Mouse (Mus musculus) small intestine, adult 2 months (tissue): Measurements from ENCODE around the gene Trpm6. TPM values are rescaled to one million over a fixed set of nuclear protein-coding genes. Genes with fewer than 3 reads are reported as not detected.

ENCODE experiments used
- H3K27ac ChIP-seq: fragments of 200-500 bp; 2 replicates; pipeline ENCODE4 v1.5.1; 2012; ENCODE audit warnings: low read depth, low read length, control low read depth, inconsistent platforms; ENCODE audit not compliant: insufficient read depth
- H3K27me3 ChIP-seq: fragments of 200-500 bp; 2 replicates; pipeline ENCODE4 v1.6.1; 2012; ENCODE audit warnings: mild to moderate bottlenecking, moderate library complexity, low read length, inconsistent platforms; ENCODE audit not compliant: control insufficient read depth, insufficient read depth
- H3K36me3 ChIP-seq: fragments of 200-500 bp; 2 replicates; pipeline ENCODE4 v1.6.1; 2012; ENCODE audit warnings: mild to moderate bottlenecking, low read length, control low read depth, inconsistent platforms; ENCODE audit not compliant: control insufficient read depth, insufficient read depth
- H3K4me1 ChIP-seq: fragments of 200-500 bp; 2 replicates; pipeline ENCODE4 v1.6.1; 2012; ENCODE audit warnings: low read length, inconsistent platforms, mixed read lengths; ENCODE audit not compliant: control insufficient read depth, insufficient read depth, insufficient read length
- H3K4me3 ChIP-seq: fragments of 200-500 bp; 2 replicates; pipeline ENCODE4 v1.5.1; 2012; ENCODE audit warnings: low read depth, mild to moderate bottlenecking, control low read depth, inconsistent platforms, low read length, moderate library complexity
- CTCF ChIP-seq: fragments of 200-500 bp; IDR thresholded peaks from 2 replicates; pipeline ENCODE4 v1.5.1; 2012; ENCODE audit warnings: low read depth, mild to moderate bottlenecking, control low read depth, inconsistent platforms, low read length, moderate library complexity, mixed read lengths; ENCODE audit not compliant: insufficient replicate concordance, insufficient read length; ENCODE audit errors: extremely low read depth
- POLR2A ChIP-seq: fragments of 200-500 bp; IDR thresholded peaks from 2 replicates; pipeline ENCODE4 v1.6.1; 2012; ENCODE audit warnings: low read depth, mild to moderate bottlenecking, control low read depth, inconsistent platforms, low read length, moderate library complexity
- WGBS: fragments of 180-500 bp; shearing (Covaris S2); methylation state at CpG from one replicate; pipeline ENCODE4 v1.1.7; 2018; 5-methylcytosine and 5-hydroxymethylcytosine counted together
- polyA plus RNA-seq: library from polyadenylated mRNA; depleted of rRNA; stranded (reverse); fragments of >200 nt; gene quantifications from 2 replicates; pipeline ENCODE4 v1.2.3, GENCODE M21; 2012

The Trpm6 gene
- polyA plus RNA-seq, 1 experiment = 0.29 TPM

- Histone ChIP-seq H3K27ac (no peak overlapping the region), H3K36me3 (no peaks in the 10 kb centered on the region), H3K4me3 (no peak overlapping the region), H3K4me1 (no peaks in the 10 kb centered on the region), H3K27me3 (no peaks in the 10 kb centered on the region)
- 53% methylated on average over 4 of the region's 4 CpGs for WGBS
- TF ChIP-seq CTCF (no peak), POLR2A (no peak)
These were observed 118.5 kb downstream of the Trpm6 start for GRCm38 (mm10) chr19:18868311-18868710.

GRCm38 (mm10) chr19:18872792-18873569 is 123.2 kb downstream of the Trpm6 start:
- 53% methylated on average over 6 of the region's 6 CpGs for WGBS
- no peak overlapping the region for H3K27ac ChIP-seq
- H3K27me3 ChIP-seq = no peaks in the 10 kb centered on the region
- no peaks in the 10 kb centered on the region for H3K4me1 ChIP-seq
- TF ChIP-seq POLR2A (no peak), CTCF (no peak)
- no peaks in the 10 kb centered on the region for H3K36me3 ChIP-seq
- no peak overlapping the region for H3K4me3 ChIP-seq

GRCm38 (mm10) chr19:18873709-18874644 is 124.2 kb downstream of the Trpm6 start:
- H3K36me3 ChIP-seq = no peaks in the 10 kb centered on the region
- WGBS = 64% methylated on average over 16 of the region's 16 CpGs
- TF ChIP-seq POLR2A (no peak), CTCF (no peak)
- H3K27me3 ChIP-seq = no peaks in the 10 kb centered on the region
- no peaks in the 10 kb centered on the region for H3K4me1 ChIP-seq
- H3K27ac ChIP-seq = no peak overlapping the region
- no peak overlapping the region for H3K4me3 ChIP-seq

- TF ChIP-seq POLR2A (no peak), CTCF (no peak)
- H3K4me1 ChIP-seq = no peaks in the 10 kb centered on the region
These were observed 129.5 kb downstream of the Trpm6 start for GRCm38 (mm10) chr19:18879264-18879663.

GRCm38 (mm10) chr19:18881162-18881561 is 131.4 kb downstream of the Trpm6 start:
- WGBS = 79% methylated on average over 5 of the region's 5 CpGs
- no peak overlapping the region for H3K27ac ChIP-seq
- no peak overlapping the region for H3K4me3 ChIP-seq
- H3K36me3 ChIP-seq = no peaks in the 10 kb centered on the region
- no peaks in the 10 kb centered on the region for H3K27me3 ChIP-seq
- no peak for TF ChIP-seq CTCF
- no peak for TF ChIP-seq POLR2A
- H3K4me1 ChIP-seq = no peaks in the 10 kb centered on the region

More at GRCm38 (mm10) chr19:18879264-18879663, 129.5 kb downstream of the Trpm6 start:
- H3K27me3 ChIP-seq = no peaks in the 10 kb centered on the region
- H3K27ac ChIP-seq = no peak overlapping the region
- H3K4me3 ChIP-seq = no peak overlapping the region
- no peaks in the 10 kb centered on the region for H3K36me3 ChIP-seq
- WGBS = 57% methylated on average over 4 of the region's 4 CpGs

DNA sequence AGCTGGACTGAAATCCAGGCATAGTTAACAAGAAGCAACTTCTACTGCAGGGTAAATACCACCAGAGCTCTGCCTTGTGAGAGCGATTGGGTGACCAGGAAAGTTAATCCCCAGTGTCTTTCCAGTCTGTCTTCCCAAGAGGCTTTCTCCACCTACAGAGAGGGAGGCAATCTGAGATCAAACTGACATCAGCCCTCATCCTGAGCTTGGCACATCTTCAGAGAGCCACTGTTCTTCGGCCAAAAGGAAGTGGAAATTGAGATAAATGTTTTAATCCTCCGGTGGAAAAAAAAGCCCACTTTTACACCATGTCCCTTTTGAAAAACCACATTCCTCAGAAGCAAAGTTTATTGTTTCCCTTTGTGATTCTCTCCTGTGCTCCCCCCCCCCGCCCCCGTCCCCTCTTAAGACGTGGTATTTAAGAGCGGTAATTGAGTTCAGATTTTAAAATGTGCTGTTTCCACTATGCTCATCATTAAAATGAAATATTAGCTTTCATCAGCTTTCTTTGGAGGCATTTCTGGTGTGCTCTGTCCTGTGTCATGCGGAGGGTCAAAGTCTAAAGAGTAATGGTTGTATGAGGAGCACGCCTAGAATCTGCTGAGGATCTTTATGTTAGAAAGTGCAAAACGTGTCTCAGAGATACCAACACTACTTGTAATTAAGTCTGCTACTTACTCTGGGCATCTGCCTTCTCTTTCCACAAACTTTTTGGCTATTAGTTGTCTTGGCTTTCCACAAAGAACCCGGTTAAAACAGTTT is 138.0 kb downstream of the Trpm6 start:
- H3K27me3 ChIP-seq = no peaks in the 10 kb centered on the region
- TF ChIP-seq CTCF = no peak
- TF ChIP-seq POLR2A = no peak
- no peak overlapping the region for H3K4me3 ChIP-seq
- H3K36me3 ChIP-seq = no peaks in the 10 kb centered on the region
- H3K27ac ChIP-seq = 0 out of 2 replicates have a peak overlapping the region, but pooled peaks have one; percentile 34
- WGBS = 50% methylated on average over 11 of the region's 11 CpGs
- H3K4me1 ChIP-seq = peaks cover 11% of the 10 kb centered on the region; the same call in 1 of the 2 replicates
